Mouse (Mus musculus): ENCODE data around the gene Ift88.

The Ift88 gene

DNA sequence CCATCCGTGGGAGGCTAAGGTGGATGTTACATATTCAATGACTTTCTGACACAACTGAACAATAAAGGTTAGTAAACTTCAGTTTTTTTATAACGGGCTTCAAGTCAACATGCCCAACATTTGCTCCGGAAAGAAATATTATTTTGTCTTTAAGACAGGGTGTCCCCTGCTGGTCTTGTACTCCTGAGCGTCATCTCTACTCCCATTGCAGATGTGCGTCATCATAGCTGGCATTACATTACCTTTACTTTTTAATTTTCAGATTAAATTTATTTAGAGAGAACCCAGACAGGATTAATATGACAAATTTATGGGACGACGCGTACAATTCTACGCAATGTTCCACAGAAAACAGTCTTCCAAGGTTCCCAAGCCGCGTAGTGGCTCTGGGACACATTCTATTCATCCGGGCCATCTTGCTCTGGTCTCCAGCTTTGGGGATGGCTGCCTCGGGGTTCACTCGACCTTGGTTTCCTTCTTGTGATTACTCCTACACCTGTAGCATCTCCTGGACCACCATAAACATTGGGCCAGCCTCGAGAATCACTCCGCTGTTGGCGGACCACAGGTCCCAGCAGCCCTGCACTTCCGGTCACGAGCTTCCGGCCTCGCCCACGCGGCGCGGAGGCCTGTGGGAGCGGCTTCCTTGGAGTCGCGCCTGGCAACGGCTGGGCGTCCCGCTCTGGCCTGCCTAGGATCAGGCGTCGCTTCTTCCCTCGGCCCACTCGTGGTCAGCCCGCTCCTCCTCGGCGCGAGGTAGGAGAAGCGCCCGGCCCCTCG lies at the start of gene Ift88:
TSS of gene Ift88 (plus strand) at position 631 of the 780 bp plus-strand sequence.
- peak; percentile 94 for DNase-seq (ENCODE audit: low spot score)

DNA sequence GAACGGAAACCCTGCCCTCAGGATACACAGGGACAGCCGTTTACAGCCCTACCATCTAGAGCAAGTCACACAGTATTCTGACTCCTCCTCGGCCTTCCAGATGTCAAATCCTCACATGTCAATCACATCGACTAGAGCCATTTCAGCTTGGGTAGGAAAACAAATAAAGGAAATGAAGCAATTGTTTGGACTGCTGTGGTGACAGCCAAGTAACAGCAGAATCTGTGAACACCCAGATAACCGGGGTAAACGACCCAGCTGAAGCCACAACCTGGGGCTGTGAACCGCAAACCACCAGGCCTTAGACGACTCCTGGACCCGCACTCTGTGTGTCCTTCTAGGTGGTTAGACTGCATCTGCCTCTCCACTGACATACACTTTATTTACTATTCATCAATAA lies 48.7 kb upstream of the Ift88 start:
- no peak for DNase-seq (ENCODE audit: low spot score)

DNA sequence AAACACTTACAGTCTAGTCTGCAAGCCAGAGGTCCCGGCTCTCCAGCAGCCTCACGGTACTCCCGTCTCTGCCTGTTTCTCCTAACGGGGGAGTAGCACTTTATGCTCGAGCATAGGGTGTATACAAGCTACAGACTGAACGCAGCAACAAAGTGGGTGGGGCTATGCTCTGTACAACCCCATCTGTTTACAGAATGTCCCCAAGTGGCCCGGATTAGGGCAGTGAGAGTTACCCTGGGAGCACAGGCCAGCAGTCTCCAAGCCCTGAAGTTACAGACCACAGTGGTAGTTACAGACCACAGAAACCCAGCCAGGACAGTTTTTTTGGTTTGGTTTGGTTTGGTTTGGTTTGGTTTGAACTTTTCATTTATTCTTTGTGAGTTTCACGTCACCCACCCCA lies 47.8 kb upstream of the Ift88 start:
- no peak for DNase-seq (ENCODE audit: low spot score)

DNA sequence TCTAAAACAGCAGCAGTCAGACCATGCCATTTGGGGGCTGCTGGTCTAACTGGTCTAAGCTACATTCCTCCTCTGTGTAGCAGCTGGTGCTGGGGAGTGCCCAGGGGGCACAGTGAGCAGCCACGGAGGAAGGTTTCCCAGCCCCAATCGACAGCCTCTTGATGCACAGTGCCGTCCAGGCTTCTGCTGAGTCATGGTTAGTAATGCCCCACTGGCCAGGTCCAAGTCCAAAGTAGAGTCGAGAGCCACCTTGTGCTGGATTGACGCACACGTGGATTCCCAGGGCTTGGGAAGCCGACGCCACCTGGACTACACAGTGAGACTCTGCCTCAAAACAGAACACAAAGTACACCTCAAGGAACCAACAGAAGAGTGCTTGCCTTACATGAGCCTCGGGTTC lies 46.9 kb upstream of the Ift88 start:
- DNase-seq (ENCODE audit: low spot score) = no peak

DNA sequence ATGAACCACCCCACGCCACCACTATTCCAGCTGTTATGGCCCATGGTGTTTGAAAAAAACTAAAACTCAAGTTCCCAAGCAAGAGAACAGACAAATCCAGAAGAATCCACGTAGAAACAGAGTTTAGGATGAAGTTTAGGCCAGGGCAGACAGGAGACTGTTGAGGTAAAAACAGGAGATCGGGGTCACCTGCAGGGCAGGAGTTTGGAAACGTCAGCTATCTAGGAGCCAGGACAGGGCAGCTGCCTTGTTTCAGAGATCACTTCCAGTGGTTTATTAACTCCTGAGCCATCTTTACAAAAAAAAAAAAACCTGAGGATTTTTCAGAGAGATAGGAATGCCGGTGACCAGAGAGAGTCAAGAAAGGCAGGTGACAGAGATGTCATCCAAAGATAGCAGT lies 46.3 kb upstream of the Ift88 start:
- no peak for DNase-seq (ENCODE audit: low spot score)

DNA sequence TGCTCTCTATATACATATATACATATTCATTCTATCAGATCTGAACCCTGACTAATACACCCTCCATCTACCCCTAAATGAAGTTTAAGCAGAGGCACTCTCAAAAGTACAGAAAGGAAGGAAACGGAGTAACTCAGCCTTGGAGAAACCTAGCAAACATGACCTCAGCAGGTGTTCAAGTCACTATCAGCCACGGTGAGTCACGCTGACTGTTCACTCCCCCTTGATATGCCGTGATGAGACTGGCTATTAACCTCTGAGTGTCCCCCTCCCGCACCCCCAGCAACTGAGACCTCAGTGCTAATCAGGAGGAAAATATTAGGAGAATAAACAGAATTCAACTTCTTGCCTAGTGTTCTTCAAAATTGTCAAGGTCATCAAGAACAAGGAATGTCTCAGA lies 38.2 kb upstream of the Ift88 start:
- no peak for DNase-seq (ENCODE audit: low spot score)

DNA sequence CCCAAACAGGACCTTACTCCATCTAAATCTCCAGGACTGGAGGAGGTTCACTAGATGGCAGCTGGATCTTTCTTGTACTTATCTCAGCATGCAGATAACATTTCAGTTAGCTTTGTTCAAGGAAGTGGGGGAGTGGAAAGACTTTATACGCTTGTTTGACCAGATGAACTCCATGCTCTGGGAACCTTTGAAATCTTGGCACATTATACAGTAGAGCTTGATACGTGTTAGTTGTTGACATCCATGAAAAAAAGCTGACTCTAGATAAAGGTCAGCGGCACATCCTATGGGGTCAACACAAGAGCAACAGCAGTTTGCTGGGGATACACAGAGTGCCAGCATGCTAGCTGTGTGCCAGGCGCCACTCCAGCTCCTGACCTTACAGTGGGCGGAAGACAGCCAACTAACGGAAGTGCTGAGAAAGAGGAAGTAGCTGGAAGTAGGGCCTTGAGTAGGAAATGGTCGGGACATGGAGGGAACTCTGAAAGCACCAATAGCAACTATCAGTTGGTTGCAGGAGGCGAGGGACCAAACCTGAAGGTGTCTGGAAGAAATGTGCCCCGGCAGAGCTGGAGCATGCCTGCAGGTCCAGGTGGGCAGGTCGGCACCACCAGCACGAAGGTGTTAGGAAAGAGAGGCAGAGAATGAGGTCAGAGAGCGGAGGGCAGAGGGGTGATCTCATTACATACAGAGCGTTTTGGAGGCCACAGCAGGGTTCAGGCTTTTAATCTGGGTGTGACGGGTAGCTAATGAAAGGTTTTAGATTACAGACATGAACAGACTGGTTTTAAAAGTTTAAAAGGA lies 36.9 kb upstream of the Ift88 start:
- no peak for DNase-seq (ENCODE audit: low spot score)

DNA sequence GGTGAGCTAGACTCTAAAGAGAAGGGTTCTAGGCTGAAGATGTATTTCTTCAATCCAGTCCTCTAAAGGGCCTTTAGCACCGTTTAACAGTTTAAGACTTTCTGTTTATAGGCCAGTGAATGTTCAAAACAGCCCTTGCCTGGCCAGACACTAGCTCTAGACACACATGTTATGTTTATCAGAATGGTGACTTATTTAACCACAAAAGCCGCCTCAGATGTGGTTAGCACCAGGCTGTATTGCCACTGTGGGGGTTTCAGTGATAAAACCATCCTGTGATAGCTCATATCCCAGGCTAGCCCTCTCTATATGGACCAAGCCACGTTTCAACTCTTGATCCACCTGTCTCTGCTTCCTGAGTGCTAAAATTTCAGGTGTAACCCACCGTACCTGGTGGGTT lies 32.2 kb upstream of the Ift88 start:
- DNase-seq (ENCODE audit: low spot score) = no peak

DNA sequence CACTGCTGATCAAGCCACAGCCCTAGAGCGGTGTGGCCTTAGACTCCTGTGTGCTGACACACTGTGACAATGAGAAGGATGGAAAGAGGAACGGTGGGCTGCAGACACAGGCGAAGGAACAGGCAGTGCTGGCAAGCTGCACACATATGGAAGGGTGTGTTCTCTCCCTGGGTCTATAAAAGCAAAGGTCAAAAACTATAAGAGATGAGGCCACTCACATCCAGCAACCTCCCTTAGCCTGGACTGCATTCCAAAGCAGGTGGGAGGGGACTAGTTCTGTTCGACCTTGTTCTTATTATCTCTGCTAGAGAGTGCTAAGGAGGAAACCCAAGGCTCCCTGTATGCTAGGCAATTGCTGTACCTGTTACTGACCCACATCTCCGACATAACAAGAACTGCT lies 31.6 kb upstream of the Ift88 start:
- DNase-seq (ENCODE audit: low spot score) = no peak

DNA sequence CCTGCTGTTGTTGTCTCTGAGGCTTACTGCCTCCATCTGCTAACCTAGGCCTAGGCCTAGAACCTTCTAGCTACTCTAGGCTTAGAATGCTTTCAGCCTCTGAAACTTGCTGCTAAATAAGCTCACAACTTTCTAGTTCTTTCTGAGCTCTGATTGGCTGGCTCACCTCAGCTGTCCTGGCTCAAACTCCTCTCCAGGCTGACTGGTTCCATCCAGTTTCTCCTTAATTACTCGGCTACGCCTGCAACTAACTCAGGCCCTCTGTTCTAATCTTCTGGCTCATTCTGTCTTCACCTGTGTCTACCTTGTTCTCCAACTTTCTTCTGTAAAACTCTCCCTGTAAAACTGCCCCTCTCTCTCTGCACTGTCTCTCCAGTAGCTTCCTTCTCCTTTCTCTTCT lies 28.4 kb upstream of the Ift88 start:
- DNase-seq (ENCODE audit: low spot score) = no peak

DNA sequence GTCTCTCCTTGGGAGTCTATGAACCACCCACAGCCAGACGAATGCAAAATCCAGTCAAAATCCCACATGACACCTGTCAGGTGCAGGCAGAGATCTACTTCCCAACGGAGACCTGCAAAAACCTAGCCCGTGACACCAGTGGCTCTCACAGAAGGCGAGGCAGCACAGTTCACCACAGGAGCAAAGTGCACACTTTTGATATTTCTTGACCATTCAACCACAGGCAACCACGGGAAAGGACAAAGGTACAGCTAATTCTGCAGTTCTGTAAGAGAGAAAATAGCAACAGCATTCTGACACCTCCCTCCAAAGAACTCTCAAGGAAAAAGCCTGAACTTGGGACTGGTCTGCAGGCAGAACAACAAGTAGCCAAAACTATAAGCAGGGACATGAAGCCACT lies 26.6 kb upstream of the Ift88 start:
- DNase-seq (ENCODE audit: low spot score) = no peak

DNA sequence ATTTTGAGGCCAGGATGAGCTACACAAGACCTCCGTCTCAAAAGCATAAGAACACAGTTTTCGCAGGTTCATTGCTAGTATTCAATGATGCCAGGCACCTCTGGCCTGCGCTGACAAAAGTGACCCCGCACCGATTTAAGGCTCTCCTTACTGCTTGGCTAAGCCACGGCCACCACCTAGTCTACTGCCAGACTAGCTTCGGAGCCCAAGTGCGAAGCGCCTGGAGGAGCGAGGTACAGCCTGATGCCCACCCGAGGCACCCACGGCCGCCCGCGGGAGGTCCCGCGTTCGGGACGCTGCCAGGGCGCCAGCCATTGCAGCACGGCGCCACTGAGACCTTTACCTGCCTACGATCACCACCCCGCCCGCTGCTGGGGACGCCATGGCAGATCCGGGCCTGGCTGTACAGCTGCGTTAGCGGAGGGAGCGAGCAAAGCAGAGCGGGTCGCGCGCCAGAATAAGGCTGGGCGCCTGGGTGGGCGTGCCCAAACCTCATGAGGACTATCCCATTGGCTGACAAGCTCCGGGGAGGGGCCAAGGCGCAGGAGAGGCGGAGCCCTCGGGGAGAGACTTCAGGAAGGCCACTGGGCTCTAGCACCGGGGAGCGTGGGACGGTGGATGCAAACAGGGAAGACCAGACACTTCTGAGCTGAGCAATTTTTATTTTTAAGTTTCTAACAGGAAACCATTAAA lies 25.7 kb upstream of the Ift88 start, which contains the start of gene Cryl1:
TSS of gene Cryl1 (minus strand) at position 465 of the 693 bp plus-strand sequence.
- peak; percentile 98 for DNase-seq (ENCODE audit: low spot score)

DNA sequence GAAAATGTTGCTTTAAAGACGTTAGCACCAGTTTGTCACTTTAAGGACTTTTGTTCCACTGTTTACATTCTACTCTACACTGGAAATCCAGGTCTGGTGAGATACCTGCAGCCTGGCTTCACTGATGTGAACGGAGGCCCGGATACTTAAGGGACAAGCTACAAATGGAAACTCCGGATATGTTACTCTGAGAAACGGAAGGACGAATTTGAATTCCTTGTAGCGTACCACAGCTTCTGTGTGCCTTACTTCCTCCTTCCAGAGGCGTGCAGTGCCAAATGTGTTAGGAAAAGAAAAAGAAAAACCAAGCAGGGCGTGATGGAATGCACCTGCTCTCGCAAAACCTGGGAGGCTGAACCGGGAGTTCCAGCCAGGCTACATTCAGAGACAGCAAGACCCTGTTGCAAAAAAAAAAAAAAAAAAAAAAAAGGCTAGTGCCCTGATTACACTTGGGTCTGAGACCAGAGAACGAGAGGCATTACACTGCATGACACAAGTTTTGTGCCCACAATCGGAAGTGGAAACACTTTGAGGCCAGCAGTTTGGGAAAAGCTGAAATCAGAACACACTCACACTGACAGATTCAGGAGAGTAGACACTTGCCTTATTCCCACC lies 24.9 kb upstream of the Ift88 start:
- DNase-seq (ENCODE audit: low spot score) = peak; percentile 43

DNA sequence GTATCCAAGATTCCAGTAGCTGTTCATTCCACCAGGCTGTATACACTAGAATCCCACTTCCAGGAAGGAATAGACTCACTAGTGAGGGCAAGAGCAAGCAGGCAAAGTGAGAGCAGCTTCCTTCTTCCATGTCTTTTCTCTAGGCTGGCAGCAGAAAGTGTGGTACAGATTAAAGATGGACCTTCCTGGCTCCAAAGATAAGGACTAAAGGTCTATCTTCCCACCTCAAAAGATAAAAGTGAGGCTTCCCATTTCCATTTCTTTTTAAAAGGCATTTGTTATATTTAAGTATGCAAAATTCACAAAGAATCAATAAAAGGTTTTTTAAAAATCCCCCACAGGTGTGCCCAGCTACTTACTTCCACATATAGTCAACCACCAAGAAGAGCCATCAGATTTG lies 21.0 kb upstream of the Ift88 start:
- DNase-seq (ENCODE audit: low spot score) = no peak

DNA sequence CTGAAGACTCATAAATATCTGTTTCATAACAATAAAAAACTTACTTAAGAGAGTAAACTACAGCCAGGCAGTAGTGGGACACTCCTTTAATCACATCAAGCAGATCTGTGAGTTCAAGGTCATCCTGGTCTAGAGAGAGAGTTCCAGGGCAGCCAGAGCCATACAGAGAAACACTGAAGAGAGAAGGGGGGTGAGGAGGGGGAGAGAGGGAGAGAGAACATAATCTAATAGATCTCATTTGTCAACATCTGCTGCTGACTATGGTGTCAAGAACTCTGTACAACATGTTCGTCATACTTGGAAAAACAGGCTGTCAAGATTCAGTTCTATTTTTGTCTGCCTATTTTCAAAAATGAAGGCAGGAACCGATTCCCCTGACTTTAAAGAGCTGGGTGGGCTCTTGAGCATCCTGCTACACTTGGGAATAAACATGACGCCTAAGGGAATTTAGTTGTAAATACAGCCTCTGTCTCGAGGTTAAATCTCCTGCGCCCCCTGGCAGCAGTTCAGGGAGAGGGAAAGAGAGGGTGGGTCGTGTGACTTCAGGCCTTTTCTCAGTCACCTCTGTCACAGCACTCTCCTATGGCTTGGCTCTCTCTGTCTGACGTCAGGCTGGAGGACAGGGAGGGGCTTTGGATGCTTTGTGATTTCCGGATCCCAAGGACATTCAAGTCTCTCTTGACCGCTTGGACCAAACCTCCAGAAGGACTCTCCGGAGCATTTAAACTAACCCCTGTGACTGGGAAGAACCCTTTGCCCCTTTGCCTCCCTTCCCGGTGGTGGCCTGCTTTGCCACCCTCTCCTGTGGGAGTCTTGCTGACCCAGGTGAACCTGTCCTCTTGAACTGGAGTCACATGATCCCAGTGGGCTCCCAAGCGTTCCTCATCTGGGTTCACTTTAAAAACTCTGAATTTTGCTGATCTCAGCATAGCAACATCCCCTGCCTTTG lies 16.5 kb upstream of the Ift88 start:
- peak; percentile 87 for DNase-seq (ENCODE audit: low spot score)

DNA sequence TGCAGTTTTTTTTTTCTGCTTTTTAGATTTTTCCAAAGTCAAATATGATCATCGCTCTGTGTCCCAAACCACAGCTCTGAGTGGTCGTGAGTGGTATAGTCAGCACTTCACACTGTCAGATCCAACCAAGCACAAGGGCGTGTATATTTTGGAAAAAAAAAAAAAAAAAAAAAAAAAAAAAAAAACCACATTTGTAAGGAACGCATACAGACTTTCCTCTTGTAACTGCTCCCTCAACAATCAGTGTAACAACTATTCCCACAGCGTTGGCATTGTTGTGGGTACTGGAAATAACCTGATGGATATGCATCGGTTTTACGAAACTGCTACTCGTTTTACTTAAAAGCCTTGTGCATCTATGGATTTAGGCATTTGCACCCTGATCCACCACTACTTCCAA lies 15.8 kb upstream of the Ift88 start:
- DNase-seq (ENCODE audit: low spot score) = no peak

DNA sequence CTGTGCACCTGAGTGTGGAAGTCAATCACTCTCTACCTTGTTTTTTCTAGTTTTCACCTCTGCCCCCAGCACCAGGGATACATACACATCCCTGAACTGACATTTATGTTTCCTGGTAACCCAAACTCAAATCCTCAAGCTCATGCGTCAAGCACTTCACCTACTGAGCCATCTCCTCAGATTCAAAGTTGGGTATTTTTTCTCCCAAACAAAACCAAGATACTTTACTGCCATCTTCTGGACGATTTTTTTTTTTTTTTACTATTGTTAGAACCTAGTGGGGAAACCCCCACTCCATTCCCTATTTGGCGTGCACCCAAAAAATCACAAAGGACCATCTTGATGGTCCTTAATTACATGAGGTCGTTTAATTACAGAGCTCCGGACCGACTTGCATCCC lies 14.8 kb upstream of the Ift88 start:
- DNase-seq (ENCODE audit: low spot score) = peak; percentile 58

DNA sequence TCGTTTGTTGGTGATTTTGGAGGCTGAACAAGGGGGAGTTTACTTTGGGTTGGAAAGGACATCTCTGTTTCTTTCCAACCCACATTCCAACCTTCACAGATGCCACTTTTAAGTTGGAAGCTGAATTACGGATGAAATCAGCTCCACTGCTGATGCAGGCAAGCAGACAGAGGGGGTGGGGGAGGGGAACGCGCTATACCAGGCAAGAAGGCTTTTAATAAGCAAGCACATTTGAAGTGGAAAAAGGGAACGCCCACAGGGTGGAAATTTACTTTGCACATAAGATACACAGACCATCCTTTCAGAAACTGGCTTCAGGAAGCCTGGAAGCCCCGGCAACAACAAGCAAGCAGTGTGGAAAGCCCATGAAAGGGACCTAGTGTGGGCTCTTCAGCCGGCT lies 11.7 kb upstream of the Ift88 start:
- peak; percentile 13 for DNase-seq (ENCODE audit: low spot score)

DNA sequence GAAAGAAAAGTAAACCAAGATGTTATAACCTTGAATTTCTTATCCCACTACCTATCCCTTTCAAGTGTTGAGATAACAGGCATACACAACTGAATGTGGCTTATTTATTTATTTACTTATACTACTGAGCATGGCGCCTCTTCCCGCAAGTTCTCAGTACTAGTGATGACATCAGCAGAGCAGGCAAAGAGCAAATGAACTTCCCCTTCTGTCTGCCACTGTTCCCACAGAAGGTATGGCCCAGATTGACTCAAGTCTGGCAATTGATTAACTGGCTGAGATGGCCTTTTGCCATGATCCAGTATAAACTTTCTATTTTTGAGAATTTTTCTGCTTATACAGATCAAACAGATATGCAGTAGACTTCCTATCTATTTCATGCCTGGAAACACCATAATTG lies 6.7 kb upstream of the Ift88 start:
- no peak for DNase-seq (ENCODE audit: low spot score)

DNA sequence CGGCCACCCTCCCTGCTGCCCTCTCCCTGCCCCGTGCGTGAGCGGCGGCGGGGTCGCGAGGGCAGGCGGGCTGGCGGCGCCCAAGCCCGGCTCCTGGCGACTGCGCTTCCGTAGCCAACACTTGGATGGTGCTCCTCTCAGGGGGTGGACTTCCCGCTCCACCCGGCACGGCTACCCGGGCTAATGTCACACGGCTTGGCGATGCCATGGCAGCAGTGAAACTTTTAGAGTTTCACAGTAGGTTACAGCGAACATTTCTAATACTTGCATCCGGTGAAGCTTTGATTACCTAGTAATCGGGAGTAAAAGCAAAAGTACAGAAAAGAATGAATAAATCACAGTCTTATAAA lies 325 bp downstream of the Ift88 start:
- no peak for DNase-seq (ENCODE audit: low spot score)

DNA sequence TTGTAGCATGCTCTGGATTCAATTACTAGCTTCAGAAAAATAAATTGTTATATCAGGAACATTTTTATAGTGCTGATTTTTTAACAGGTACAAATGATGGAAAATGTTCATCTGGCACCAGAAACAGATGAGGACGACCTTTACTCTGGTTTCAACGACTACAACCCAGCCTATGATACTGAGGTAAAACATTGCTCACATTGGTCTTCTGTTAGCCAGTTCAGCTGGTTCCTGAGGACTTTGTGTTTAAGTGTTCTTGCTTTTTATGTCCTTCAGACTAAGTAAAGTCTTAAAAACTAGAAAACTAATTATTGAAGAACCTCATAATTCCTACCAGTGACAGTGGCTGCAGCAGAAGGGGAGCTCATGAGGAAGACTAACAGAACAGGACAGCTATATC lies 6.6 kb downstream of the Ift88 start:
- no peak for DNase-seq (ENCODE audit: low spot score)
